Mouse (Mus musculus) thymus, adult 2 months (tissue): ENCODE data around the gene Olfr370.

Source experiments
- CTCF ChIP-seq: fragments of 200-500 bp; IDR thresholded peaks from 2 replicates; pipeline ENCODE4 v1.5.1; 2012; ENCODE audit warnings: mild to moderate bottlenecking, control low read depth, low read length, moderate library complexity, borderline replicate concordance; ENCODE audit not compliant: control insufficient read depth, poor library complexity, insufficient read depth; ENCODE audit errors: extremely low read depth
- POLR2A ChIP-seq: fragments of 200-500 bp; IDR thresholded peaks from 2 replicates; pipeline ENCODE4 v1.6.1; 2012; ENCODE audit warnings: mild to moderate bottlenecking, low read length, control low read depth, moderate library complexity; ENCODE audit not compliant: control insufficient read depth, poor library complexity, insufficient read depth; ENCODE audit errors: extremely low read depth

- TF ChIP-seq CTCF (no peak), POLR2A (no peak)
Measured at GRCm38 (mm10) chr8:83572246-83572812, 36.7 kb downstream of the Olfr370 start.
